Mouse (Mus musculus): ENCODE measurements at regions not wholly inside any gene's neighbourhood (a gene's known extent, or its start where the extent isn't known, plus 50 kb on each side); places are given as distances from the start of the nearest gene placed in this dataset.

- TF ChIP-seq EP300 (IDR thresholded peaks at IDR 0.05; ENCODE audit: low read depth) (no peak), CTCF (IDR thresholded peaks at IDR 0.05; ENCODE audit: low read depth) (no peak)
Measured at GRCm38 (mm10) chr7:138672959-138673358, 172.9 kb upstream of the Ppp2r2d start.
